Mouse (Mus musculus) stomach, postnatal 0 days (tissue): ENCODE measurements at regions not wholly inside any gene's neighbourhood (a gene's known extent, or its start where the extent isn't known, plus 50 kb on each side); places are given as distances from the start of the nearest gene placed in this dataset.
"Not testable (repeated sequence)": the region's sequence is repeated elsewhere in the genome, so short reads cannot be mapped to it uniquely, and the experiment has no call there.

Experiments used
- ATAC-seq: fragments of 200-750 bp; cut with Nextera tagmentation; 2 replicates; pipeline ENCODE4 v1.8.0; 2017; ENCODE audit not compliant: low FRiP score, low TSS enrichment
- DNase-seq: peaks from one replicate; pipeline ENCODE4 v3.0.0-alpha.2; 2016; ENCODE audit warnings: low spot score
- H3K27ac ChIP-seq: fragments of 300-500 bp; sonication (generic); replicated peaks from 2 replicates; pipeline ENCODE4 v1.5.1; 2014; ENCODE audit warnings: mild to moderate bottlenecking, control low read depth
- H3K27me3 ChIP-seq: fragments of 300-500 bp; sonication (generic); 2 replicates; pipeline ENCODE4 v1.6.1; 2014; ENCODE audit warnings: low read length; ENCODE audit not compliant: control insufficient read depth, insufficient read depth
- H3K36me3 ChIP-seq: fragments of 300-500 bp; sonication (generic); 2 replicates; pipeline ENCODE4 v1.6.1; 2014; ENCODE audit warnings: low read length, mixed read lengths; ENCODE audit not compliant: control insufficient read depth, insufficient read depth
- H3K4me1 ChIP-seq: fragments of 300-500 bp; sonication (generic); replicated peaks from 2 replicates; pipeline ENCODE4 v1.6.1; 2014; ENCODE audit warnings: antibody characterized with exemption; ENCODE audit not compliant: control insufficient read depth, insufficient read depth
- H3K4me2 ChIP-seq: fragments of 300-500 bp; sonication (generic); replicated peaks from 2 replicates; pipeline ENCODE4 v1.6.1; 2014; ENCODE audit warnings: low read depth, mild to moderate bottlenecking, control low read depth, moderate library complexity
- H3K4me3 ChIP-seq: fragments of 300-500 bp; sonication (generic); 2 replicates; pipeline ENCODE4 v1.5.1; 2014; ENCODE audit warnings: low read depth, low read length, control low read depth
- H3K9ac ChIP-seq: fragments of 300-500 bp; sonication (generic); 2 replicates; pipeline ENCODE4 v1.6.1; 2014; ENCODE audit warnings: mild to moderate bottlenecking, low read length, control low read depth, mixed read lengths
- H3K9me3 ChIP-seq: fragments of 300-500 bp; sonication (generic); 2 replicates; pipeline ENCODE4 v1.6.1; 2016; ENCODE audit warnings: low read length; ENCODE audit not compliant: control insufficient read depth
- CTCF ChIP-seq: IDR thresholded peaks from 2 replicates; pipeline ENCODE4 v1.5.1; 2016; ENCODE audit warnings: antibody characterized with exemption, low read depth, mild to moderate bottlenecking, moderate library complexity
- EP300 ChIP-seq: optimal IDR thresholded peaks from 2 replicates; pipeline ENCODE3; 2016; ENCODE audit warnings: antibody characterized with exemption
- WGBS: fragments of 180-500 bp; shearing (Covaris S2); extraction: QIAGEN DNeasy Blood & Tissue Kit; methylation state at CpG from one replicate; pipeline ENCODE4 v1.1.7; 2014; 5-methylcytosine and 5-hydroxymethylcytosine counted together

- 38% methylated on average over 2 of the region's 2 CpGs for WGBS
- Histone ChIP-seq H3K4me1 (no peaks in the 10 kb centered on the region), H3K27ac (no peak overlapping the region), H3K9me3 (no peaks in the 10 kb centered on the region), H3K4me2 (no peak overlapping the region), H3K4me3 (no peak overlapping the region), H3K27me3 (no peaks in the 10 kb centered on the region), H3K9ac (no peak overlapping the region), H3K36me3 (no peaks in the 10 kb centered on the region)
- TF ChIP-seq CTCF (no peak), EP300 (no peak)
- no peak for DNase-seq
- no peak for ATAC-seq
Observed at GRCm38 (mm10) chr2:17117292-17117691, 614.0 kb downstream of the Nebl start.

DNA sequence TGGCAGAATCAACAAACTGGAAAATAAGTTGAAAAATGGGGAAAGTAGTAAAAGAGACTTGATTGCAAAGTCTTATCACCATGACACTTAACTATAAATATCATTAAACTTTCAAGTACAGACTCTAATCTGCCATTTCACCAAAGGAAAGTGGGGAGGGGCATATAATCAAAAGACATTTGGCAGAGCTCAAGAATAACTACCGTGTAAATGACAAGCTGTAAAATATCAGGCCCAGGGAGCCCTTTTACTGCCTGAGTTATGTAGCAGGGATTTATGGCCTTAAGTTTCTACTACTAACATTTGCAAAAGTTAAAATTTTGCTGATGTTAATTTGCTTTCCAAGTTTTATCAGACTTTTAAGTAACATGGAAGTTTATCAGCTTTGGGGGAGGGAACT lies 620.1 kb downstream of the Nebl start:
- Histone ChIP-seq H3K9me3 (no peaks in the 10 kb centered on the region), H3K4me1 (no peaks in the 10 kb centered on the region), H3K9ac (no peak overlapping the region), H3K36me3 (no peaks in the 10 kb centered on the region), H3K27me3 (no peaks in the 10 kb centered on the region), H3K4me3 (no peak overlapping the region), H3K4me2 (no peak overlapping the region), H3K27ac (no peak overlapping the region)
- 29% methylated on average over 1 of the region's 1 CpGs for WGBS
- ATAC-seq = no peak
- DNase-seq = no peak
- TF ChIP-seq EP300 (no peak), CTCF (no peak)

DNA sequence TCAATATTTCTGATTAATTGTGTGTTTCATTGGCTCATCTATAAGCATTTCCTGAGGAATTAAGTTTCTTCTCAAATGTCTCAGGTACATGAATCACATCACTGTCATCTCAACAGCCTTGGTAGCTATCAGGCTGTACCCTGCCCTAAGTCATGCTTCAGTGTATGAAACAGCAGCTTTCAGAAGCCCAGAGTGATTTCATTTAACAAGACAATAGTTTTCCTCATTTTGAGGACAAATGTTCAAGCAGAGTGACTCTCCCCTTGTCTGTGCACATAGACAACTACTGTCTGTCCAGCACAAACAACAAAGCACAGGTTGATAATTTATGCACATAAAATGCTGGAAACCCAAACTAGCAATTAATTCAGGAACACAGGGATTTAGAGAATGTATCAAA lies 630.1 kb downstream of the Nebl start:
- Histone ChIP-seq H3K9ac (no peak overlapping the region), H3K27ac (no peak overlapping the region), H3K4me3 (no peak overlapping the region), H3K36me3 (no peaks in the 10 kb centered on the region), H3K9me3 (no peaks in the 10 kb centered on the region), H3K4me2 (no peak overlapping the region), H3K4me1 (no peaks in the 10 kb centered on the region), H3K27me3 (no peaks in the 10 kb centered on the region)
- no peak for DNase-seq
- TF ChIP-seq CTCF (no peak), EP300 (no peak)
- ATAC-seq = no peak

- H3K36me3 ChIP-seq = no peaks in the 10 kb centered on the region
- TF ChIP-seq EP300 = no peak
- no peak for TF ChIP-seq CTCF
- 62% methylated on average over 17 of the region's 20 CpGs for WGBS
Observed at GRCm38 (mm10) chr2:17097546-17097945, 633.7 kb downstream of the Nebl start.

GRCm38 (mm10) chr2:17091454-17091853 lies 639.8 kb downstream of the Nebl start:
- Histone ChIP-seq H3K4me3 (no peak overlapping the region), H3K27me3 (no peaks in the 10 kb centered on the region), H3K9me3 (no peaks in the 10 kb centered on the region), H3K36me3 (no peaks in the 10 kb centered on the region), H3K4me2 (no peak overlapping the region), H3K27ac (no peak overlapping the region), H3K4me1 (no peaks in the 10 kb centered on the region), H3K9ac (no peak overlapping the region)
- 67% methylated on average over 1 of the region's 1 CpGs for WGBS
- TF ChIP-seq CTCF = no peak
- no peak for TF ChIP-seq EP300
- ATAC-seq = no peak
- no peak for DNase-seq

More at GRCm38 (mm10) chr2:17097546-17097945, 633.7 kb downstream of the Nebl start:
- Histone ChIP-seq H3K4me2 (no peak overlapping the region), H3K4me1 (no peaks in the 10 kb centered on the region), H3K9me3 (no peaks in the 10 kb centered on the region), H3K27ac (no peak overlapping the region), H3K27me3 (no peaks in the 10 kb centered on the region), H3K4me3 (no peak overlapping the region), H3K9ac (no peak overlapping the region)
- DNase-seq = no peak
- ATAC-seq = no peak

DNA sequence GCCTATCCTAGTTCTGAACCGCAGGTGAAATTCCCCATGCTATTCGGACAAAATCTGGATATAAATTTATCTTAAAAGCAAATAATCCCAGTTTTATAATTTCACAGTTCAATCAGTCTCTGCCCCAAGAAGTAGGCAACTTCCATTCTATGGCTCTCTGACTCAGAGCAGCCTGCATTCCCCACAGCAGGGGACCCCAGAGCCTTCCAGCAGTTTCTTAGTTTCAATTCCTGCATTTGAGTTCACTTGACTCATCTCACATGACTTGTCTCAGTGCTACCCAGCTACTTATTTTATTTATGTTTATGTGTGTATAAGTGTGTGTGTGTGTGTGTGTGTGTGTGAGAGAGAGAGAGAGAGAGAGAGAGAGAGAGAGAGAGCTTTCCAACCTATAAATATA lies 650.0 kb downstream of the Nebl start:
- WGBS = 87% methylated on average over 2 of the region's 2 CpGs
- no peak overlapping the region for H3K4me2 ChIP-seq
- H3K4me3 ChIP-seq = no peak overlapping the region
- no peak for TF ChIP-seq EP300
- no peak for TF ChIP-seq CTCF
- H3K4me1 ChIP-seq = no peaks in the 10 kb centered on the region
- no peak overlapping the region for H3K9ac ChIP-seq
- ATAC-seq = no peak
- H3K36me3 ChIP-seq = no peaks in the 10 kb centered on the region
- no peaks in the 10 kb centered on the region for H3K27me3 ChIP-seq
- H3K27ac ChIP-seq = no peak overlapping the region
- H3K9me3 ChIP-seq = no peaks in the 10 kb centered on the region
- DNase-seq = no peak

DNA sequence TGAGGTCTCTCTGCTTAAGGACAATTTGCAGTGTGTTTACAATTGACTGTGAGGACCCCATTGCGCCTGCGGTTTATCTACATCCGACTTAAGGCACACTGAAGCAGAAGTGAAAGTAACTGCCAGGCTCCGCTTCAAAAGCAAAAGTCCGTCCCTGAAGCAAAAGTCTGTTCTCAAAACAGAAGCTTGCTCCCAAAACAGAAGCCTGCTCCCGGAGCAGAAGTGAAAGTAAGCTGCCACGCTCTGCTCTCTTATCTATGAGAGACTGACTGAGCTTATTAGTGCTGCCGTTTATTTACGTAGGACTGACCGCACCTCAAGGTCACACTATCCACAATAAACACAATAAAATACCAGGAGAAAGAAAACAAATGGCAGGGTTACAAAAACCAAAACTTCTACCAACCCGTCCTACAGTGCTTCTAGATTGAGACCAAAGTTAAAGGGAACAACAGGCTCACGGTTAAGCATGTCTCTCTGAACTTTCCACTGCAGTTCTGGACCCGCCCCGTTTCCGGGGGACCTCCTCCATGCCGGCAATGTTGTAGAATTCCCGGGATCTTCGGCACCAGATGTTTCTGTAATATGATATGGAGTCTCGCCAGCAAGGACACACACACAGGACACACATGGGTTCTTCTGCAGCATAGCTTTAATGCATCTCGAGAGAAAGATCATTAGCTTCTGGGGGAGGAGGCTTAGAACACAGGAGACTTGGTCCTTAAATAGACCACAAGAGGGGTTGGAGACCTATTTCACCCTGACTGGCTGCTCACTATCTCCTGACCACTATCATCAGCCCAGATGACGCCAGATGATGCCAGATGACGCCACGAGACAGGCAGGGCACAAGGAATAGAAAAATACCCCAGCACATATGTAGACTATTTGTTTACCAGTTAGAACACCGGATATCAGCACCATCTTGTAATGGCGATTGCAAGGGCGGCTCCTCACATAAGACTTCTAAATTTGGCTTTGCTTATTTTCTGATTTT lies 665.8 kb downstream of the Nebl start:
- DNase-seq, H3K4me3 ChIP-seq, H3K4me2 ChIP-seq, ATAC-seq, H3K9me3 ChIP-seq, H3K27me3 ChIP-seq, H3K9ac ChIP-seq, H3K4me1 ChIP-seq, H3K36me3 ChIP-seq, H3K27ac ChIP-seq: not testable (repeated sequence)
- WGBS = 86% methylated on average over 25 of the region's 26 CpGs
